Mouse (Mus musculus): Measurements from ENCODE around the gene Sap18b.

GRCm38 (mm10) chr8:95782628-95783027, 42.5 kb upstream of the Sap18b start:
- no peak for TF ChIP-seq POLR2A (IDR thresholded peaks at IDR 0.05; ENCODE audit: borderline replicate concordance, control insufficient read depth, low read depth, low read length)
- TF ChIP-seq CTCF (IDR thresholded peaks at IDR 0.05; ENCODE audit: control insufficient read depth, insufficient read depth, low read length) = no peak

Data from bone marrow, adult 2 months (tissue).